In the genomic region with DNA sequence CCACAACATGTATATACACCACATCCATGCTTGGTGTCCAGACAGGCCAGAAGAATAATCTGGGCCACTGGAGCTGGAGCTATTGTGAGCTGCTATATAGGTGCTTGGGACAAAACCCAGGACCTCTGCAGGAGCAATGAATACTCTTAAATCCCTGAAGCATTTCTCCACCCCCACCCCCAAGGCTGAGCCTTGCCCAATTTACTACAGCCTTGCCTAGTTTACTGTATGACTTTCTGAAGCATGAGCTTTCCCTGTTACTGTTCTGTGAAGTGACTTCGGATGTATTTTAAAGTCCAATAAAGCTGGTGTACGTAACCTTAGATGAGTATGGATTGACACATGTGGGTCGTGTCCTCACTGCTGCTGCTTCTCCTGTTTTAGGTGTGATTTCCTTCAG, we compare ENCODE assay signal across 8 mouse cellular contexts. TPM values are rescaled to one million over a fixed set of nuclear protein-coding genes. Genes with fewer than 3 reads are reported as not detected.
DNase-seq lines count a peak whose midpoint lies in the region; ATAC-seq and TF ChIP-seq lines count a peak whose summit lies in the region.

No protein-coding gene starts in this region.

- peak overlapping the region; percentile 5; the same call in 1 of the 2 replicates for H3K4me3 ChIP-seq in layer of hippocampus, adult 2 months
- peak overlapping the region; percentile 83 for H3K4me3 ChIP-seq in embryonic facial prominence, embryonic 14.5 days (ENCODE audit: low read depth, low read length)
- H3K4me3 ChIP-seq in kidney, embryonic 16.5 days (ENCODE audit: low read length), result peak overlapping the region; percentile 92
- peak overlapping the region; percentile 81 for H3K4me3 ChIP-seq in neural tube, embryonic 14.5 days (ENCODE audit: low read depth, low read length)

- peaks cover 48% of the 10 kb centered on the region for H3K36me3 ChIP-seq in embryonic facial prominence, embryonic 14.5 days (ENCODE audit: control insufficient read depth, insufficient read depth, low read length)
- H3K36me3 ChIP-seq in kidney, embryonic 16.5 days (ENCODE audit: insufficient read depth, low read length), result peaks cover 23% of the 10 kb centered on the region
- H3K36me3 ChIP-seq in neural tube, embryonic 14.5 days (ENCODE audit: control insufficient read depth, insufficient read depth, low read length), result peaks cover 23% of the 10 kb centered on the region

- H3K9me3 ChIP-seq in embryonic facial prominence, embryonic 14.5 days (ENCODE audit: control insufficient read depth, low read length), result no peaks in the 10 kb centered on the region
- H3K9me3 ChIP-seq in kidney, embryonic 16.5 days (ENCODE audit: low read length), result no peaks in the 10 kb centered on the region
- no peaks in the 10 kb centered on the region for H3K9me3 ChIP-seq in neural tube, embryonic 14.5 days (ENCODE audit: control insufficient read depth, low read length)

- H3K9ac ChIP-seq in embryonic facial prominence, embryonic 14.5 days (ENCODE audit: low read depth, low read length), result no peak overlapping the region
- peak overlapping the region; percentile 32 for H3K9ac ChIP-seq in kidney, embryonic 16.5 days (replicated peaks; ENCODE audit: low read length)
- no peak overlapping the region for H3K9ac ChIP-seq in neural tube, embryonic 14.5 days (replicated peaks; ENCODE audit: low read depth, low read length)

- TF ChIP-seq CTCF in layer of hippocampus, adult 2 months (conservative IDR thresholded peaks at IDR 0.05), result no peak

- peak overlapping the region; percentile 58 for H3K4me2 ChIP-seq in embryonic facial prominence, embryonic 14.5 days (ENCODE audit: low read depth, low read length)
- H3K4me2 ChIP-seq in kidney, embryonic 16.5 days (replicated peaks; ENCODE audit: low read depth, low read length), result peak overlapping the region; percentile 54
- peak overlapping the region; percentile 59 for H3K4me2 ChIP-seq in neural tube, embryonic 14.5 days (ENCODE audit: low read depth, low read length)

- no peak overlapping the region for H3K27ac ChIP-seq in layer of hippocampus, adult 2 months
- H3K27ac ChIP-seq in embryonic facial prominence, embryonic 14.5 days (replicated peaks; ENCODE audit: low read depth, low read length), result no peak overlapping the region
- H3K27ac ChIP-seq in kidney, embryonic 16.5 days (ENCODE audit: low read length), result peak overlapping the region; percentile 99; the same call in 1 of the 2 replicates
- no peak overlapping the region for H3K27ac ChIP-seq in neural tube, embryonic 14.5 days (ENCODE audit: low read depth, low read length)

- 73% methylated on average over 3 of the region's 3 CpGs for WGBS in embryonic facial prominence, embryonic 14.5 days
- WGBS in kidney, embryonic 16.5 days, result 60% methylated on average over 3 of the region's 3 CpGs
- 82% methylated on average over 3 of the region's 3 CpGs for WGBS in neural tube, embryonic 14.5 days

- no peak for DNase-seq in layer of hippocampus, adult 2 months (ENCODE audit: low spot score in 2 of 2)
- no peak for DNase-seq in layer of hippocampus, adult 9-11 months
- no peak for DNase-seq in embryonic facial prominence, embryonic 14.5 days (ENCODE audit: low spot score)
- DNase-seq in cerebellum, postnatal 4 days (ENCODE audit: low spot score in 2 of 2), result no peak
- DNase-seq in adipocyte (ENCODE audit: low spot score), result no peak

- no peak for ATAC-seq in embryonic facial prominence, embryonic 14.5 days (ENCODE audit: low read depth)
- no peak for ATAC-seq in kidney, embryonic 16.5 days (ENCODE audit: low FRiP score, low TSS enrichment)
- no peak for ATAC-seq in neural tube, embryonic 14.5 days (ENCODE audit: low read depth)
- no peak for ATAC-seq in erythroid progenitor cell, adult 5-6 weeks (replicated peaks; ENCODE audit: low FRiP score, poor library complexity, severe bottlenecking)

- no peaks in the 10 kb centered on the region for H3K27me3 ChIP-seq in embryonic facial prominence, embryonic 14.5 days (replicated peaks; ENCODE audit: control insufficient read depth, insufficient read depth, low read length)
- no peaks in the 10 kb centered on the region for H3K27me3 ChIP-seq in kidney, embryonic 16.5 days (ENCODE audit: insufficient read depth, low read length)
- H3K27me3 ChIP-seq in neural tube, embryonic 14.5 days (ENCODE audit: control insufficient read depth, insufficient read depth, low read length), result no peaks in the 10 kb centered on the region

- H3K4me1 ChIP-seq in embryonic facial prominence, embryonic 14.5 days (ENCODE audit: control insufficient read depth, insufficient read depth, low read length), result peaks cover 3% of the 10 kb centered on the region; the same call in 1 of the 2 replicates
- H3K4me1 ChIP-seq in kidney, embryonic 16.5 days (ENCODE audit: insufficient read depth, low read length), result peaks cover 20% of the 10 kb centered on the region
- peaks cover 15% of the 10 kb centered on the region for H3K4me1 ChIP-seq in neural tube, embryonic 14.5 days (ENCODE audit: control insufficient read depth, insufficient read depth, low read length)

RNA-seq across cellular contexts. Expression of a gene that starts 2.0 kb away (rescaled TPM):
- total RNA-seq in layer of hippocampus, adult 2 months (2021), result 100 to 1,000 TPM; 118 to 127 TPM
- polyA plus RNA-seq in embryonic facial prominence, embryonic 14.5 days (2014; fragmentation: Nextera tagmentation; extraction: Ambion mirVana), result 41.5 and 42.0 TPM in 2 replicates
- 39.6 and 44.1 TPM in 2 replicates for polyA plus RNA-seq in kidney, embryonic 16.5 days (2015; fragmentation: Nextera tagmentation; extraction: Ambion mirVana)
- 53.0 and 66.7 TPM in 2 replicates for polyA plus RNA-seq in neural tube, embryonic 14.5 days (2014; fragmentation: Nextera tagmentation; extraction: Ambion mirVana)
- 80.4 and 99.3 TPM in 2 replicates for total RNA-seq in erythroid progenitor cell, adult 5-6 weeks (2015; ENCODE audit: low replicate concordance)
- 77.0 and 90.5 TPM in 2 replicates for total RNA-seq in erythroid progenitor cell, adult 5-6 weeks (2017; ENCODE audit: low replicate concordance)

RNA-seq across cellular contexts. Expression of a gene that starts 5.6 kb away (rescaled TPM):
- 10 to 100 TPM in 1 of 2 experiments, 1 to 10 TPM in 1; 9.0 to 12.0 TPM for total RNA-seq in layer of hippocampus, adult 2 months (2021)
- polyA plus RNA-seq in embryonic facial prominence, embryonic 14.5 days (2014; fragmentation: Nextera tagmentation; extraction: Ambion mirVana), result 12.2 and 13.2 TPM in 2 replicates
- 16.2 and 22.4 TPM in 2 replicates for polyA plus RNA-seq in kidney, embryonic 16.5 days (2015; fragmentation: Nextera tagmentation; extraction: Ambion mirVana)
- 18.3 and 19.7 TPM in 2 replicates for polyA plus RNA-seq in neural tube, embryonic 14.5 days (2014; fragmentation: Nextera tagmentation; extraction: Ambion mirVana)
- total RNA-seq in erythroid progenitor cell, adult 5-6 weeks (2015; ENCODE audit: low replicate concordance), result 58.7 and 63.1 TPM in 2 replicates
- 25.4 and 45.8 TPM in 2 replicates for total RNA-seq in erythroid progenitor cell, adult 5-6 weeks (2017; ENCODE audit: low replicate concordance)

RNA-seq across cellular contexts. Expression of a gene that starts 34.8 kb away (rescaled TPM):
- total RNA-seq in layer of hippocampus, adult 2 months (2021), result 10 to 100 TPM; 60.3 to 72.5 TPM
- polyA plus RNA-seq in embryonic facial prominence, embryonic 14.5 days (2014; fragmentation: Nextera tagmentation; extraction: Ambion mirVana), result 14.3 and 15.0 TPM in 2 replicates
- 12.2 and 13.1 TPM in 2 replicates for polyA plus RNA-seq in kidney, embryonic 16.5 days (2015; fragmentation: Nextera tagmentation; extraction: Ambion mirVana)
- polyA plus RNA-seq in neural tube, embryonic 14.5 days (2014; fragmentation: Nextera tagmentation; extraction: Ambion mirVana), result 15.5 TPM in 2 replicates
- 103 and 125 TPM in 2 replicates for total RNA-seq in erythroid progenitor cell, adult 5-6 weeks (2015; ENCODE audit: low replicate concordance)
- total RNA-seq in erythroid progenitor cell, adult 5-6 weeks (2017; ENCODE audit: low replicate concordance), result 28.1 and 32.7 TPM in 2 replicates

RNA-seq across cellular contexts. Expression of a gene that starts 47.4 kb away (rescaled TPM):
- not detected for total RNA-seq in layer of hippocampus, adult 2 months (2021)
- 4.1 and 5.3 TPM in 2 replicates for polyA plus RNA-seq in embryonic facial prominence, embryonic 14.5 days (2014; fragmentation: Nextera tagmentation; extraction: Ambion mirVana)
- polyA plus RNA-seq in kidney, embryonic 16.5 days (2015; fragmentation: Nextera tagmentation; extraction: Ambion mirVana), result 10.5 and 10.6 TPM in 2 replicates
- 7.2 TPM in 2 replicates for polyA plus RNA-seq in neural tube, embryonic 14.5 days (2014; fragmentation: Nextera tagmentation; extraction: Ambion mirVana)
- total RNA-seq in erythroid progenitor cell, adult 5-6 weeks (2015; ENCODE audit: low replicate concordance), result 6.5 TPM in 1 of 2 replicates, not detected in the other
- 1.3 TPM in 1 of 2 replicates, not detected in the other for total RNA-seq in erythroid progenitor cell, adult 5-6 weeks (2017; ENCODE audit: low replicate concordance)

RNA-seq across cellular contexts. Expression of a gene that starts 54.4 kb away (rescaled TPM):
- 10 to 100 TPM; 29.2 to 35.3 TPM for total RNA-seq in layer of hippocampus, adult 2 months (2021)
- 40.4 and 41.9 TPM in 2 replicates for polyA plus RNA-seq in embryonic facial prominence, embryonic 14.5 days (2014; fragmentation: Nextera tagmentation; extraction: Ambion mirVana)
- polyA plus RNA-seq in kidney, embryonic 16.5 days (2015; fragmentation: Nextera tagmentation; extraction: Ambion mirVana), result 41.9 and 47.2 TPM in 2 replicates
- 35.8 and 38.8 TPM in 2 replicates for polyA plus RNA-seq in neural tube, embryonic 14.5 days (2014; fragmentation: Nextera tagmentation; extraction: Ambion mirVana)
- 147 and 172 TPM in 2 replicates for total RNA-seq in erythroid progenitor cell, adult 5-6 weeks (2015; ENCODE audit: low replicate concordance)
- total RNA-seq in erythroid progenitor cell, adult 5-6 weeks (2017; ENCODE audit: low replicate concordance), result 31.9 and 84.3 TPM in 2 replicates

Comparison
In these comparisons a context has a peak if more than half of its experiments do, and no peak if none do; other contexts are left out.
1. H3K4me3 ChIP-seq: peak in every context shown above with its lines; median percentile 92 in kidney, embryonic 16.5 days; 83 in embryonic facial prominence, embryonic 14.5 days; 81 in neural tube, embryonic 14.5 days; 5 in layer of hippocampus, adult 2 months.